Mouse (Mus musculus): ENCODE results near the gene Sorbs1. TPM values are rescaled to one million over a fixed set of nuclear protein-coding genes. Genes with fewer than 3 reads are reported as not detected.

Gene Sorbs1
- total RNA-seq, 2 experiments from 2014 or later = 57.9 to 70.9 TPM

DNA sequence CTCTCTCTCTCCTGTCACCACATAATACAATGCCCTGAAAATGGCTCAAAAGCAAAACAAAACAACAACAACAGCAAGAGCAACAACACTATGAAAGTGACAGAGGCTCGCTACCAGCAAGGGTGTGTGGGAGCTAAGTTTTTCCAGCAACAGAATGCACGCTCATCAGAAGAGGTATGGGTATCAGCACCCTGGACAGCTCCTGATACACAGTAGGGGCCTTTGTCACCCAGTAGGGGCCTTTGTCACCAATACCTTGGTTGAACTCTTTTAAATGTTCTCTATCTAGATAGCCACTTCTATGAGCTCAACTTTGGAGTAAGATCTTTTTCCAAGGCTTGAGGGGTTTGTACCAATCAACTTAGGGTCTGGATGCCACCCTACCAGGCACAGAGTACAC lies 138.9 kb downstream of the Sorbs1 start:
- no peak for DNase-seq

DNA sequence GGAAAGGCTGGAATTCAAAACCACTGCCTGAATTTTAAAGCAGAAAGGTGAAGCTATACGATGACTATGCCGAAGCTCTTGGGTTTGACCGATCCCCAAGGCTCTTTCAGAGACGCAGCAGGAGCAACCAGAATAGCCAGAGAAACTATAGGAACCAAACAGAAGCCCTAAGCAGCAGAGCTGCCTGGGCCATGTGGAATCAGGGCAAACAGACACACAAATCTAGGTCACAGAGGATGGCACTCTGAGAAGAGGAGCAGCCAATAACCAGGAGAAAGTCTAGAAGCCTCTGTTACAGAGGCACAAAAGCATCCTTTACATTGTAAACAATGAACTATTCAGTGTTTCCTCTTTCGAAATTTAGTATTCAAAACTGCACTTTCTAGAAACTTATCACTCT lies 140.9 kb downstream of the Sorbs1 start:
- no peak for DNase-seq

DNA sequence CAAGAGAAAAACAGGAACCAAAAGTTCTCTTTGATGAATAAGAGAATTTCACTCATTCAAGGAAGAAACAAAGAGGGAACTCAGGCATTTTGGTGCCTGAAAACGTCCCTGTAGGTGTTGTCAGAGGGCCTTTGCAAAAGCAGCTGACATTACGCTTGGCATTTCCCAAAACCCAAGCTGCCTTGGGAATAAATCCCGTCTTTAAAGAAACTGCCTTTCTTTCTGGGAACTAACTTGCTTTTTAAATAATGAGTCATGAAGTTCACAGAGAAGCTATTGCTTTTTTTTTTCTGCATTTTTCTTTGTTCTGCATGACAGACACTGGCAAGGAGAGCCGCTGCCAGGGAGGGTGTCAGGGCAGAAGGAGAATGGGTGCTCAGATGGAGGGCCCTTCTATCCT lies 141.7 kb downstream of the Sorbs1 start:
- DNase-seq = no peak

DNA sequence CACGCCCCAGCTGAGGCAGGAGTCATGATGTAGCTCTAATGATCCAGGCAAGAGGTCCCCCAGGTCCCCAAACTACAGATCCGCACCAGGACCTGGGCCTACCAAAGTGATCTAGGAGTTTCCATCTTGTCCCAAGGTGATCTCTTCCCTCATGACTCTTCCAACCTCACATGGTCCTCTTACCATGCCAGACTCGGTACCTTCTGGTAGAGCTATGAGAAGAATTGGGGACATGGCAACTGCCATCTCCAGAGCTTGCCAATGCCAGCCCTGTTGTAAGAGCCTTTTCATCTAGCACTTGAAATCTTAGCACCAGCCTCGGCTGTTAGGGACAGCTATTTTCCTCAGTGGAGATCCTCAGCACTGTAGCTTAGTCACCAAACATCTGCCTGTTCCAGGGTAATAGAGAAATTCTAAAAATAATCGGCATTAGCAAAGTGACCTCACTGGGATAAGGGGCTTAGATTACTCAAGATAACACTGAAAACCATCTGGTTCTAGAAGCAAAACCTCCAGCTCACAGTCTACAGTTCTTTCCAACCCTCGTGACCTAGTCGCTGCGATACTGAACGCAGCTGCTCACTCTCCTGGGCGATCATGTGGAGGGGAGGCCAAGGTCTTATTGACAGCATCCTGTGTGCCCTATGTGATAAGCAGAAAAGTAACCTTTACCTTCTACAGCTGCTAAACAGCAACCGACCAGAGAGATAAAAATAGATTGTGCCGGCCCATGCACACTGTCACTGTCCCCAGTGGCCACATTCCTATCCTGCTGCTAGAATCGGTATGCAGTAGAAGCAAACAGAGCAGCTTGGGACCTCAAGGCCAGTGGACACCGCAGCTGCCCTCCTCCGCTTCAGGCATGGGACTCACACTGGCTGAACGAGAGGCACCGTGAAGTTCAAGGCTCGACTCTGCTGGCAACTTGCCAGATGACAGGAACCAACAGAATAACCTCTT lies 143.4 kb downstream of the Sorbs1 start:
- peak; percentile 51 for DNase-seq

DNA sequence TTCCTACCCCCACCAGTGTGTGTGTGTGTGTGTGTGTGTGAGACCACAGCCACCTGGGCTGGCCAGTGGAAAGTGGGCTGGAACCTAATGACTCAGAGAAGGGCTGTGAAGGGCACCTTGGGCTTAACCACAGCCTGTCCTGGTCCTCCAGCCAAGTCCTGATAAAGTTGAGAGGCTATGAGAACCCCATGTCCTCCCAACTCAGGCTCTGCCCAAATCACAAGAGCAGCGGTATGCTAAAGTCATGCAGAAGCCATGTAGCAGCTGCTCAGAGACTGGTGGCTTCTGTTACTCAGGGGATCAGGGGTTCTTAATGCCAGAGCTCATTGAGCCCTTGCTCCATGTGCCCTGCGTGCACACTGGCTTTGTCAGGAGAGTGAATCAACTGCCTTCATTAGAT lies 145.1 kb downstream of the Sorbs1 start:
- no peak for DNase-seq

DNA sequence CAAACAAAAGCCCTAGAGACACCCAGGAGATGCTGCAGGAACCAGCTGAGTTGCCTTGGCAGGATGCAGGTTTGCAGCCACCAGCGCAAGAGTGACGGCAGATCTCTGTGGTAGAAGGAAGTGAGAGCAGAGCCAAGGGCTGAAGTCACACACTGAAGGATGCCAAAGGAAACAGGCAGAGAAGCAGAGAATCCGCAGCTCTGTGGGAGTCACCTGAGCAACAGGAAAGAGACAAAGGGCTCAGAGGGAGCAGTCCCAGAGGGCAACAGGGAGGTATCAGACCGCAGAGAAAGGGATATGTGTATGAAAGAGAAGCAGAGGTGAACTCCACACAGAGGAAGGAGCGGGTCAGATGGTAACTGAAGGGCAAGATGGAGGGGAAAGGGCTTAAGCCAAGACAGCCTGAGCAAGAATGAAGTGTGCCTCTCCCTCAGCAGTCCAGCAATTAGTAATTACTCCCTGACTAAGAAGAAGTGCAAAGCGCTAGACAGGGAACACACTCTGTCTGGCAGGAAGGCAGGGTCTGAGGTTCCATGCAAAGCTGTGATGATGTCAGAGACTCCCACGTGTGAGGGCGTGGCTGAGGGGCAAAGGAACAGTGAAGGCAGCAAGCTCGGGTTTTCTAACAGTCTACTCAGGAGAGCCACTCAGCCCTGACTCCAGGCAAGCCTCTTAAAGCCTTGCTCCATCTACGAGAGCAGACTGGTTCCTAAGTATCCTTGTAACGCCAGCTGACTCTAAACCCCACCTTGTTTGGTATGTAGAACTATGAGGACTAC lies 147.2 kb downstream of the Sorbs1 start:
- no peak for DNase-seq

DNA sequence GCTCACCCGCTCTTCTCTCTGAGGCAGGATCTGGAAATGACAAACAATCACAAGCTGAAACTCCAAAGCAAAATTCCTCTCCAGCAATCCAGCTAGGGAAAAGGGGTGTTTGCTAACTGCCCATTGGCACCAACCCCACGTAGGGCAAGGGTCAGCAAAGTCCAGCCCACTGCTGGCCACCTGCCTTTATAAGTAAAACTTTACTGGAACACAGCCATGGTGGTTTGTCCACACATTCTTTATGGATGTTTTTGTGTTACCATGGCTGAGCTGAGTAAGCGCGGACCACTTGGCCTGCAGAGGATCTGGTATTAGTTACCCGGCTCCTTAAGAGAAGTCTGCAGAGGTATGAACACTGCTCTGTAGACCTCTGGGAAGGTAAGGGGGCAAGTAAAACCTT lies 148.4 kb downstream of the Sorbs1 start:
- DNase-seq = no peak

DNA sequence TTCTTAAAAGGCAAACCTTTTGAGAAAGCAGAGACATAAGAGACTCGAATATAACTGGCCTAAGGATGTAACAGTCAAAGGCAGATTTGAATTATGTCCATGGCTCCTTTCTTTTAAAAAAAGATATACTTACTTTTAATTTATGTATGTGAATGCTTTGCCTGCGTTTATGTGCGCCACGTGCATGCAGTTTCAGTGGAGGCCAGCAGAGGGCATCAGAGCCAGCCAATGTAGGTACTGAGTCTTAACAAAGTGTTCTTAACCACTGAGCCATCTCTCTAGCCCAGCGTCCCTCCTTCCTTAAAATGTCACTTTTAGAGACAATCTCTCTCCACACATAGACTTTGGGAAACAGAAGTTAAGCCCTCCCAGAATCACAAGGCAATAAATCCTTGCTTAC lies 150.1 kb downstream of the Sorbs1 start:
- no peak for DNase-seq

DNA sequence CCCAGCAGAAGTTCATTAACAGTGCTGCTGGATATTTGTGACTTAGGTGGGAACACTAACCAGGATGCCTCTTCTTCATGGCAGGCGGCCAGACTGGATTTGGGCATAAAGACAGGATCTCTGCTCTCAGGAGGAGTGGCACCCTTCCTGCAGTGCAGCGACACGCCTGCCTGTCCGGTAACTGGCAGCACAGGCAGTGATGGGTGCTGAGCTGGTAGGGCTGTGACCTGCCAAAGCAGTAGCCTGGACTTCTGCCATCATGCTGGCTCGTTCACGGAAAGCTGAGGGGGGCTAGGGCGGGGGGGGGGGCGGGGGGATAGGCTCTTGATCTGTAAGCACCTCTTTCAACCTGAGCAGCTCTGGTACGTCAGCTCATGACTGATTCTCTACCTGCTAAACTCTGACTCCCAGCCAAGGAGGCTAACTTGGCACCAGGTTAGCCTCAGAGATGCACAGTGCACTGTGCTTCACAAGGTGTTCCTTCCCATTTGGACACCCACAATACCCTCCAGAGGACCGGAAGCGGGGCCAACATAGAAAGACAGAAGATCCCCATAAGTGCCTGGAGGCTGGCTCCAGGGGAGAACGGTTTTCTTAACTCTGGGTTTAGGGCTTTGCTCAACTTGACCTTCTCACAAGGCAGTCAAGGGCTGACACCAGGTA lies 151.2 kb downstream of the Sorbs1 start:
- DNase-seq = no peak

DNA sequence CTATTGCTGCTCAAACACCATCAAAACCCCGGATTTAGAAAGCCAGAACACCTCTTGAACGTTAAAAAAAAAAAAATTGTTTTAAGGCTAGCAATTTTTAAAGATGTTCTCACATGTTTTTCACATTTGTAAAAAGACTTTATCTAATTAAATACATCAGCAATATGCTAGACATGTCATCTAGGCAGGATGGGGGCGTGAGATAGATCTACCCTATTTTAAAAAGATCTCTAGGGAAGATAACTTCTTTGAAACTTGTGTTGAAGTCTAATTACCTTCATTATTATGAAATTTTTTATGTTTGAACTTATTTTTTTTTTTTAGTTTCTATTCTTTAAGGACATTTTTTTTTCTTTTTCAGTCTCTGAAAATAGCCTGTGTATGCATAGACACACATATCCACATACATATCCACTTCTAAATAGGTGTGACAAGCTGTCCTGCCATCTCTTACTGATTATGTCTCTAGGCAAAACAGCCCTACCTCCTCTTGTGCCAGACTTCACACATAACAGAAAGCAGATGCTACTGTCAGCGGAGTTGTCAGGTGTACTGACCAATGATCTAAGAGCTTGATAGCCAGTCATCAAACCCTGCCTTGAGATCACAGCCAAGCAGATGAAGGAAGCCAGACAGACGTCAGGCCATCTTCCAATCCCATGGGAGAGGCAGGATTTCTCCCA lies 153.7 kb downstream of the Sorbs1 start:
- DNase-seq = no peak

DNA sequence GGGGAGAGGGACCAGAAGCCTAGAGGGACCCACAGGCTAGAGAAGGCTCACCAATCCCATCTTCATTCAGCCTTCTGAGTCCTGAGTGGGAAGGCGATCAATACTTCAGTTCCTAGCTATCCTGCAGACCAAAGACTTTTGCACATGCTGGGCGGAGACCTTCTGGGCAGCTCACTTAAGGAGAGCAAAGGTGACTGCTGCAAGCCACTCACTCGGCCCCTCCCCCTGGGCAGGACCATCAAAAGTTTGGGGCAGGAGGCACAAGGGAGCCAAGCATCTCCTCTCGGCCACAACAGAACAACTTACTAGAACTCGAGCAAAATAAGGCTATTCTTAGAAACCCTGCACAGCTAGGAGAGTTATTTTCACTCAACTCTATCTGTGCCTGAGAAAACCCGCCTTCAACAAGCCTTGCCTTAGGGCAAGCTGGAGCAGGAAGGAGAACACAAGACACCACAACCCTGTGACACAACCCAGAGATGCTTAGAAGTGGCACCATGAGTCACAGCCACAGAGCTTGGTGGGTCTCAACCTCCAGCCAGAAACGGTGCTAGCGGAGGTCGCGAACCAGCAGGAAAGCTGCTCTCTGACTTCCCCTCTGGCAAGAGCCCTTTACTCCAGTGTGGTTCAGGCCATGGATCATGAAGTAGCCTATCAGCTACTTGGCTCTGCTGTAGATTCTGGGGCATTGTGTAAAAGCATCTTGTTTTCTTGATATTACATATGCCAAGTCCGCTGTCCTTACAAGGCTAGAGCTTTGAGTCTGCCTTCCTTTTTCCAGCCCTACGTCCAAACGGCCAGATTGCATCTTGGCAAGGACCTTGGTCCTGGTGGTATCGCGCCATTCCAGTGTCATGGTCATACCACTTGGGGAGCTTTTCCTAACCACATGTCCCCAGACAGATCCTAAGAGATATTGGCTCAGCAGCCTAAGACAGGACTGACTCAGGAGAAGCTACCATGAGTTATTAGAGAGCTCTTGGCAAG lies 156.8 kb downstream of the Sorbs1 start:
- DNase-seq = no peak

DNA sequence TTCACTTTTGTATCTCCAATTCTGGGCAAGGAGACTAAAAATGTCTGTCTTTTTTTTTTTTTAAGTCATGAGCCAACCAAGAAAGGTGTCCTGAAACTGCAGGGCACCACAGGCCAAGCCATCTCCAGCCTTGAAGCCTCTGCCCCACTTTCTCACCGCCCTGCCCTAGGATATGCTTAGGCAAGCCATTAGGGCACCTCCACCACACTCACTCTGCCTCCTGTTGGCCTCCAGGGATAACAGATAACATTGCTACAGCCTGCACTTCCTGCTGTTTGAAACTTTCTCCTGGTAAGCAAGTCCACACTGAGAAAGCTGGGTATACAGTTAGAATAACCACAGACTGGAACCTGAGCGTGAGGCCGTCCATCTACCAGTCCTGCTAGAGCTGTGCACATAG lies 158.5 kb downstream of the Sorbs1 start:
- no peak for DNase-seq

DNA sequence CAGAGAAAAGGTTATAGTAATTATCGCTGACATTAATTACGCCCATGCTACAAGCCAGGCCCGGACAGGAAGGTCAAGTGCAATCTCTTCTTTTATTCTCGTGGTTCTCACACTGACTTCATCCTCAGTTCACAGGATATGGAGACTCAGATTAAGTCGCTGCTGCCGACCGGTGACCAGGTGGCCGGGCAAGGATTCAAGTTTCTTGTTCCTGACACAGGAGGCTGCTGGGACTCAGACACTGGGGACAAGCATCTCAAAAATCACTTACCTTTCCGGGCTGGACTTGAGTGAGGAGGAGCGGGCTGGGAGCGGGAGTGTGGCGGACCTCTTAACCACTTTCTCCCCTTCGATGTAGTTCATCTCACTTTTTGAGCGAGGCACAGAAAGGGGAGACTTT lies 161.6 kb downstream of the Sorbs1 start:
- DNase-seq = no peak

DNA sequence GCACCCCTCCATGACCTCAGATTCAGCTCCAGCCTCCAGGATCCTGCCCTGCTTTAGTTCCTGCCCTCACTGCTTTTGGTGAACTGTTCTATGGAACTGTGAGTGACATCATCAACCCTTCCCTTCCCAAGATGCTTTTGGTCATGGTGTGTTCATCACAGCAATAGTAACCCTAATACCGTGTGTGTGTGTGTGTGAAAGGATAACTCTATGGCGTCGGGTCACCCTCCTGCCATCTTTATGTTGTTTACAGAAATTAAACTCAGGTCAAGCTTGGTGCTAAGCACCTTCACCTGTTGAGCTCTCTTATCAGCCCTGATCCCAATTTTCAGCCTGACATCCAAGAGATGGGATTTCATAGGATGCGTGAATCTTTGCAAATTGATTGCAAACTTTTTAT lies 162.7 kb downstream of the Sorbs1 start:
- no peak for DNase-seq

DNA sequence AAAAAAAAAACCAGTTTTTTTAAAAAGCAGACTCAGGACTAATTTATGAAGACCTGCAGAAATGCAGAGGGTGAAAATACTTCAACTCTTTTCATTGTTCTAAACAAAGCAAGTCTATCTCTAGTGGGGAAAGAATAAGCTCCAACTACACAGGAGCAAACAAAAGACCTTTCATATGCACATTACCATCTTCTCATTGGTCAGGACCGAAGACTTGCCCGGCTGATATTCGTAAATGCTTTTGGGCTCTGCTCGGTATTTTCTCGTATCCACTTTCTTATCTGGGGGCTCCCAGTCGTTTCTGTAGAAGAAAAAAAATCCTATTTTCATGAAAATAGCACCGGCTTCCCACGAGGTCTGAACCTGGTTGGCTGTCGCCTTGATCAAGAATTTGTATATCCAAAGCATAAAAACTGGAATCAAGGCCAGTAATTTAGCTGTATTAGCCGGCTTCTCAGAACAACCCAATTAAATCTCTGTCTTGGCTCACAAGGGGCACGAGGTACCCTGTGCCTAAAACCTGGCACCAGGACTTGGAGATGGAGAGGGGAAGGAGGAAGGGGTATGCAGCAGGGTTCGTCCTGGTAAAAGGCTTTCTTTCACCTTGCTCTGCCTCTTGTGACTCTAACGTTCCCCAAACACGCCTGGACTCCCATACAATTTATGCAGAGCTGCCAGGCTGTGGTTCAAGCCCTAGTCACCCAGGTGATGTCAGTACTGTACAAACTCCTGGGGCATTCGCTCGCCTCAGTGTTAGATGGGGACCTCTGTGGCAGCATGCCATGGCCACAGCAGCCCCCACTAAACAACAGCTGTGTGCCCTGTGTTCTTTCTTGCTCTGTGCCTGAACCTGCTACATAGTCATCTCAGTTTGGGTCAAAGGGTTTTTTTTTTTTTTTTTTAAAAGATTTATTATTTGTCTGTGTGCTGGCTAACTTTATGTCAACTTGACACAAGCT lies 163.6 kb downstream of the Sorbs1 start:
- DNase-seq = no peak

DNA sequence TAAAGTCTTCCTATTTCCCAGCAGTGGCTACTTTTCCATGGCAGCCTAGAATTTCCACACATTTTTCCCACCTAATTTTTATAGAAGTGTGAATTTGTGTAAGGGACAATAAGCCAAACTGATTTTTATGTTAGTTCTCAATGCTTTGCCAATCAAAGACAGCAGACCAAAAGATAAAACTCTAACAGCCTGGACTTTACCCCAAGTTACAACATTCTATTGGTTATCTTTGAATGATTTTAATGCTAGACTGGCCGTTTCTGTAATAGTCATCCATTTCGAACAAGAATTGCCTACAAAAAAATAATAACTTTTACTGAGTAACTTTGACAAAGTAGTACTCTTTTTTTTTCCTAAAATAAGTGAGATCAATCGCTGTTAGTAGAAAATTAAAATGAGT lies 164.3 kb downstream of the Sorbs1 start:
- DNase-seq = no peak

DNA sequence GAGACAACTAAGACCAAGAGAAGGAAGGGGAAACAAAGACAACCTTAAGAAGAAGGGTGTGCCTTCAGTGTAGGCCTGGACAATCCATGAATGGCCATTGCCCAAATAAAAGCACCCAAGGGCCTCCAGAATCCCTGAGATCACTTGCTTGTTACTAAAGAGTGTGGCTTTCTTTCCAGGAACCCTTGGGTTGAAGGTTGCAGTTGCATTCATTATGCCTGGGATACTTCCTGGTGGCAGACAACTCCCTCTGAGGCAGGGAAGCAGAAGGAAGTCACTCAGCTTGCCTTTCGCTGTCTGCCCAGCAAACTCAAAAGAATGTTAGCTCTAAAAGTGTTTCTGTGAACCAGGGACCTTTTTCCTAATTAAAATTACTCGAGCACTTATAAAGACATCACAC lies 164.9 kb downstream of the Sorbs1 start:
- DNase-seq = no peak

DNA sequence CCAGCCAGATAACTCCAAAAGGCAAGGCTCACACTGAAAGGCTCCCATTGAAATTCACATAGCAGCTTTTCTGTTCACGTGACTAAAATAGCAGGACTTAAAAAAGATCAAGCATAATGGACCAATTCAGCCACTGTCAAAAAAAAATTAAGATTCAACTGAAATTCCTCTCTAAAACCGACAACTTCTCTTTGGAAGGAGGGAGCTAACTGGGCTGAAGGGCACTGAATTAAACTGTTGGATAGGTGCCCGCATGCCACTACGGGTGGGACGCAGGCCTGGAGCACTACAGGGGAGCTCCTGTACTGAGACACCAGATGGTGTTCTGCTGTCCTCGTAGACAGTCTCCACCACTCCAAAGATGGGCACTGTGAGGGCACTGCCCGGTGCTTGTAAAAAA lies 165.4 kb downstream of the Sorbs1 start:
- no peak for DNase-seq

DNA sequence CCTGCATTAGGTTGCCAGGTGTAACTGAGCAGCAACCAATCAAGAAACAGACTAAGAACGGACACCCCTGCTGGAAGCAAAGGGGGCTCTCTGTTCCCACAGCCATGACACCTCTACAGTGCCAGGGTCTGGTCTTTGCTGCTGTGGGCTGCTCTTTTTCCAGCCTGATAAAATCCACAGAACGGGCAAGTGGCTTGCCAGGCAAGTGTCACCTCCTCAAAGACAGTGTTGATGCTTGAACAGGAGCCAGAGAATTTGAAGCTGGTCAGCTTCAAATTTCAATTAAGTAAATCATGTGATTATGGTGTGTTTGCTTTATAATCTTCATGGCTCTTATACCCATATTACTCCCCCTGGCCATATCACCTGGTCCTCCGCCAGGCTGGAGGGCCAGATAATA lies 166.7 kb downstream of the Sorbs1 start:
- DNase-seq = no peak

Measured in gastrocnemius, postnatal 10 days (tissue).